Mouse (Mus musculus) hindbrain, embryonic 16.5 days (tissue): ENCODE measurements around the gene Itgb3. TPM values are rescaled to one million over a fixed set of nuclear protein-coding genes. Genes with fewer than 3 reads are reported as not detected.

Experiments
- ATAC-seq: fragments of 200-750 bp; cut with Nextera tagmentation; 2 replicates; pipeline ENCODE4 v1.8.0; 2017; ENCODE audit warnings: moderate TSS enrichment, moderate library complexity
- H3K27ac ChIP-seq: fragments of 300-500 bp; sonication (generic); 2 replicates; pipeline ENCODE4 v1.5.1; 2014; ENCODE audit warnings: low read depth, mild to moderate bottlenecking, control low read depth, low read length, moderate library complexity
- H3K27me3 ChIP-seq: fragments of 300-500 bp; sonication (generic); replicated peaks from 2 replicates; pipeline ENCODE4 v1.6.1; 2014; ENCODE audit warnings: low read length; ENCODE audit not compliant: control insufficient read depth, insufficient read depth
- H3K36me3 ChIP-seq: fragments of 300-500 bp; sonication (generic); 2 replicates; pipeline ENCODE4 v1.6.1; 2014; ENCODE audit warnings: mild to moderate bottlenecking, low read length, moderate library complexity, mixed read lengths; ENCODE audit not compliant: control insufficient read depth, insufficient read depth
- H3K4me1 ChIP-seq: fragments of 300-500 bp; sonication (generic); 2 replicates; pipeline ENCODE4 v1.6.1; 2014; ENCODE audit warnings: low read depth, low read length; ENCODE audit not compliant: control insufficient read depth, insufficient read depth
- H3K4me2 ChIP-seq: fragments of 300-500 bp; sonication (generic); 2 replicates; pipeline ENCODE4 v1.6.1; 2014; ENCODE audit warnings: mild to moderate bottlenecking, low read length, control low read depth, moderate library complexity
- H3K4me3 ChIP-seq: fragments of 300-500 bp; sonication (generic); 2 replicates; pipeline ENCODE4 v1.5.1; 2014; ENCODE audit warnings: mild to moderate bottlenecking, low read length, control low read depth, moderate library complexity
- H3K9ac ChIP-seq: fragments of 300-500 bp; sonication (generic); 2 replicates; pipeline ENCODE4 v1.6.1; 2014; ENCODE audit warnings: low read depth, mild to moderate bottlenecking, control low read depth, low read length, moderate library complexity
- H3K9me3 ChIP-seq: fragments of 300-500 bp; sonication (generic); 2 replicates; pipeline ENCODE4 v1.6.1; 2014; ENCODE audit warnings: mild to moderate bottlenecking, low read length, moderate library complexity; ENCODE audit not compliant: control insufficient read depth
- WGBS: fragments of 180-500 bp; shearing (Covaris S2); extraction: QIAGEN DNeasy Blood & Tissue Kit; methylation state at CpG from one replicate; pipeline ENCODE4 v1.1.7; 2014; 5-methylcytosine and 5-hydroxymethylcytosine counted together
- polyA plus RNA-seq: library from polyadenylated mRNA; unstranded; fragments of >200 nt; fragmentation: Nextera tagmentation; extraction: Ambion mirVana; gene quantifications from 2 replicates; pipeline ENCODE4 v1.2.1, GENCODE M21; 2015

Gene Itgb3
- polyA plus RNA-seq, 1 experiment from 2014 or later, result 1.6 TPM

DNA sequence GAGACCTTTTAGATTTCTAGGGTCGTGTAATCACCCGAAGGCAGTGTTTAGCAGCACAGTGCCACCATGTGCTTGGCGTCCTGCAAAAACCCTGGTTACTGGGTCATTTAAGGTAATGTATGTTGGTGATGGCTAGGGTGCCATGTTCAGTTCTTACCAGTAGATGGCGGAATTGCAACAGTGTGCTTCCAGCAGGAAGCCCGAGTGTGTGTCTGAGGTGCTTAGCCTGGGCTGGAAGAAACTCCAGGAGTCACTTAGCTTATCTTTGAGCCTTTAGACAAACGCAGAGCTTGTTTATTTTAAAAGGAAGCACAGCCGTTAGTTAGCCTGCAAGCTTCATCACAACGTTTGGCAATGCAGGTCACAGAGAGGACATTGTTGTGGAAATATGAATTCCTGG, 17.7 kb upstream of the Itgb3 start:
- Histone ChIP-seq H3K4me1 (no peaks in the 10 kb centered on the region), H3K27ac (no peak overlapping the region), H3K27me3 (no peaks in the 10 kb centered on the region), H3K9ac (no peak overlapping the region), H3K4me2 (no peak overlapping the region), H3K4me3 (no peak overlapping the region), H3K9me3 (peaks cover 5% of the 10 kb centered on the region; the same call in 1 of the 2 replicates), H3K36me3 (no peaks in the 10 kb centered on the region)
- peak; percentile 83 for ATAC-seq
- WGBS, result 4% methylated on average over 8 of the region's 8 CpGs

DNA sequence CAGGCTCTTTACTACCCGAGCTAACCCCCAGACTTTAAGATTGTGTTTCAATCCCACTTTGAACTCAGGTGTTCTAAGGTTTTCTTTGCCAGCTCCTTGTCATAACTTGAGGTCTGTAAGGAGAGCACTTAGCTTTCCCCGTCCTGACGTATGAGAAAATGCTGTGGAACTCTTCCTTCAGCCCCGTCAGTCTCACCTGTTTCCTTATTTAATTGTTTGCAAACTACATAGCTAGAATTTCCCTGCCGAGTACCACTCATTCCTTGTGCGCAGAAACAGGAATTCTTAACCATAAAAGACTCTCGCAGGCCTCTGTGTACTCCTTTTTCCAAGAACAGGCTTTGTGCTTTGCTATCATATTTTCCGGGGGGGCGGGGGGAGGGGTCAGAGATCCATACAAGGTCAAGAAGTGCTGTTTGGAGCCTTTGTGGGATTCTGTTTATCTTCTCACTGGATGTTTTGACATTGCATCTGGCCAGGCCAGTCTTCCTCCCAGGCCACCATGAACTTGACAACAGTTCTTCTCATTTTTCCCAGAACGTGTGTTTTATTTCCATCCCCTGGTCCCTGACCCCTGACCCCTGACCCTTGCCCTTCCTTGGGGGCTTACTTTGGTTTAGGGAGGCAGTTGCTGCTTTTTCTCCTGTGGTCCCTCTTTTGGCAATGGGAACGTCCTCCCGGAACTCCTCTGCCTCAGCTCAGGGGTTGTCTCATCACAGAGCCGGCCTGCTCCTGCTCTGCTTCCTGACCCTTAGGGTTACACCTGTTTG, 15.5 kb upstream of the Itgb3 start:
- ATAC-seq, result no peak

DNA sequence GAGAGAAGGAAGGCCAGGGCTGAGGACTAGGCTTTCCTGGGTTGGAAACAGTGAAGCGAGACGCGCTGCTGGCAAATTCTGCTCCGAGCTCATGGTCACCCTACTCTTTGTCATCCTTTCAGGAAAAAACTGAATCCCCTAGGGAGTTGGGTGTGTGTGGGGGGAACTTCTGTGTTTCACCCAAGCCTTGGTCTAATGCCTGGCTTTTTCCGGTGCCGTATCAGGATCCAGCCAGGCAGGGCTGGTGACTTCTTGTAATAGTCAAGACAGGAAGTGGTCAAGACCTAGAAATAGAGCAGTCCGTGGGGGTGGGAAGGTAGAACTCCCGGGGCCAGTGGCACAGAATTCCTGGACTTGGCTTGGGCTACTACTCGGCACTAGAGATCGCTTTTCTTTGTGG, 11.4 kb upstream of the Itgb3 start:
- Histone ChIP-seq H3K4me1 (no peaks in the 10 kb centered on the region), H3K27me3 (no peaks in the 10 kb centered on the region), H3K9me3 (no peaks in the 10 kb centered on the region), H3K4me2 (no peak overlapping the region), H3K4me3 (no peak overlapping the region), H3K36me3 (no peaks in the 10 kb centered on the region), H3K27ac (no peak overlapping the region), H3K9ac (no peak overlapping the region)
- WGBS, result 84% methylated on average over 10 of the region's 10 CpGs
- no peak for ATAC-seq

More for the DNA sequence above, 15.5 kb upstream of the Itgb3 start:
- H3K9me3 ChIP-seq, result peaks cover 5% of the 10 kb centered on the region; the same call in 1 of the 2 replicates
- H3K27me3 ChIP-seq, result no peaks in the 10 kb centered on the region
- H3K36me3 ChIP-seq, result no peaks in the 10 kb centered on the region
- 78% methylated on average over 13 of the region's 13 CpGs for WGBS
- no peak overlapping the region for H3K4me3 ChIP-seq
- H3K4me1 ChIP-seq, result no peaks in the 10 kb centered on the region
- H3K27ac ChIP-seq, result no peak overlapping the region
- H3K9ac ChIP-seq, result no peak overlapping the region
- no peak overlapping the region for H3K4me2 ChIP-seq

DNA sequence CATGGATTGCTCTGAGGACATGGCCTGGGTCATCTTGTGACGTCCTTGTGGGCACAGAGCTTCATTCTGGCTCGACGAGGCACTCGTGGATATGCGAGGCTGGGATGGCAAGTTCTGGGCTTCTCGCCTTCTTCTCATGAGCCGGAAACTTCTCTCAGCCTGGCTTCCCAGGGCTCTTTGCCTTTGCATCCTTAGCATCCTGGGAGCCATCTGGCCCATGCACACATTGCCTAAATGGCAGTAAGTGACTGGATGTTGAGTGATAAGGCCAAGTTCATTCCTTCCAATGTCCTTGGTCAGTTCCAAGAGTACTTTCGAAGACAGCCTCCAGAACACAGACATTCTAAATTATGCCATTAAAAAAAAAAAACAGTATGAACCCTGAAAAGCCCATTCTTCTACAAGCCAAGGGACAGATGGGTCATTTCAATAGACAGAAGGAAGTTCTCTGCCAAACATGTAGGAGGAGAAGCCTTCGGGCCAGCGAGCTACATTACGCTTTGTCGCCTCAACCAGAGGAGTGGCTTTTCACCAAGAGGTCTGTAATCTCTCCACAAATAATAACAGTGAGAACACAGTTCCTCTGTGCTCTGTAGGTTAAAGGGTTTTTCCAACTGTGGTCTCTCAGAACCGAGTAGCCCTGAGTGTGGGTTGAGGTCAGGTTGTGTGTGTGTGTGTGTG, 8.4 kb upstream of the Itgb3 start:
- Histone ChIP-seq H3K27ac (no peak overlapping the region), H3K27me3 (no peaks in the 10 kb centered on the region), H3K4me2 (no peak overlapping the region), H3K4me3 (no peak overlapping the region), H3K36me3 (no peaks in the 10 kb centered on the region), H3K9ac (no peak overlapping the region), H3K9me3 (no peaks in the 10 kb centered on the region), H3K4me1 (no peaks in the 10 kb centered on the region)
- 89% methylated on average over 13 of the region's 13 CpGs for WGBS
- no peak for ATAC-seq

DNA sequence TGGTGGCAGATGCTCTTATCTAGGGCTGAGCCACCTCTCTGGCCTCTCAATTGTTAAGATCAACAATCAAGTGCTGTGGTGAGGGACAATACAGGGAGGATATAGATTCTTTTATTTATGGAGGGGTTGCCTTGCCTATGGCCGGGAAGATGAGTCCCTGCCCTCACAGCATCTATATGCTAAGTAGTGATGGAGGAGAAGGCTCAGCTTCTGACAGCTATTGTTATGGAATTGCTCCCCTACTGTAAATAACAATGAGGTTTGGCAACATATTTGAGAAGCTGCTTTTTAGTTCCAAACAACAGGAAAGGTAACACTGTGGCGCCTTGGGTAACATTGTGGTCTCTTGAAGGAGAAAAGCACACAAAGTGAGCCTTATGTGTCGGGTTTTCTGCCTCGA, 7.1 kb upstream of the Itgb3 start:
- Histone ChIP-seq H3K4me3 (no peak overlapping the region), H3K9me3 (no peaks in the 10 kb centered on the region), H3K4me2 (no peak overlapping the region), H3K27me3 (no peaks in the 10 kb centered on the region), H3K27ac (no peak overlapping the region), H3K36me3 (no peaks in the 10 kb centered on the region), H3K4me1 (no peaks in the 10 kb centered on the region), H3K9ac (no peak overlapping the region)
- ATAC-seq, result no peak
- WGBS, result 40% methylated on average over 4 of the region's 4 CpGs

DNA sequence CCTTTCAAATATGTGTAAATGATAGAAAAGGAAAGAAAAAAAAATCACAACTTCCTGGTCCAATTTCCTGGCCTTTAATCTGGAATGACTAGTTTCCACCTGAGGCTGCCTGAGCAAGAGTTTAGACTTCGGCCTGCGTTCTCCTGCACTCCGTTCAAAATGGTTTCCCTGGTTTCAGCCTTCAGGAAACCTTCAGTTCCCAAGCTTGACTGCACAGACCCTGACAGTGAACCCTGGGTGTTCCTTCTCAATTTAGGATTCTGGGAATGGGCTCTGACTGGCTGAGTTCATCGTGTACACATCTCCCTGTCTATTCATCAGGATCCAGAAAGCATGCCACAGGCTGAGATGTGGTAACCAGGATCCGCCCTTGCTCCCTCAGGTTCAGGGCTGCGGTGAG, 3.6 kb upstream of the Itgb3 start:
- H3K9me3 ChIP-seq, result no peaks in the 10 kb centered on the region
- H3K9ac ChIP-seq, result no peak overlapping the region
- no peak overlapping the region for H3K4me2 ChIP-seq
- no peaks in the 10 kb centered on the region for H3K36me3 ChIP-seq
- 46% methylated on average over 6 of the region's 6 CpGs for WGBS
- H3K4me1 ChIP-seq, result peaks cover 4% of the 10 kb centered on the region; the same call in 1 of the 2 replicates
- ATAC-seq, result no peak
- H3K27ac ChIP-seq, result no peak overlapping the region
- peaks cover 2% of the 10 kb centered on the region for H3K27me3 ChIP-seq
- H3K4me3 ChIP-seq, result no peak overlapping the region

DNA sequence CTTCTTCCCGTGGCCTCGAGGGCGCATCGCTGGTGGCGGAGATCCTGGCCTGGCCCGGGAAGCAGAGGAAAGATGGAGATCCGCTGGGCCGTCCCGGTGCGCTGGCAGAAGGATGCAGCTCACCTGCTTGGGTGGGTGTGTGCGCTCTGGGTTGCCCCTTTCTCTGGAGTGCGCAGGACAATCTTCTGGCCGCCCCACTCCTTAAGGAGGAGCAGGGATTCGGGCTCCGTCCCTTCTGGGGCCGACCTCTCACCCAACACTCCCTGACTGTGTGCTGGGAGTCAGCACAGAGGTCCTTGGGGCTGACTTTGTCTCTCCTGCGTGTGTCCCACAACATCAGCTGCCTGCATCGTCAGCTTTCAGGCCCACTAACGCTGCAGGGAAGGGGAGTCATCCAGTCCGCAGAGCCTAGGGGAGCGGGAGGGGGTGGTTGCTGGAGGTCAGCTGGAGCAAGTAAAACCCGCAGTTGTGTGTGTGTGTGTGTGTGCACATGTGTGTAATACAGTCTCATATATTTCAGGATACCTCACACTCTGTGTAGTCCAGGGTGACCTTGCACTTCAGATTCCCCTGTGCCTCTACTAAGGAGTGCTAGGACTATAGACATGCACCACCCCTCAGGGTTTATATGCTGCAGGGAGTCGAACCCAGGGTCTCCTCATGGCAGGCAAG, 585 bp downstream of the Itgb3 start:
- 3% methylated on average over 20 of the region's 23 CpGs for WGBS
- H3K4me2 ChIP-seq, result peak overlapping the region; percentile 98

DNA sequence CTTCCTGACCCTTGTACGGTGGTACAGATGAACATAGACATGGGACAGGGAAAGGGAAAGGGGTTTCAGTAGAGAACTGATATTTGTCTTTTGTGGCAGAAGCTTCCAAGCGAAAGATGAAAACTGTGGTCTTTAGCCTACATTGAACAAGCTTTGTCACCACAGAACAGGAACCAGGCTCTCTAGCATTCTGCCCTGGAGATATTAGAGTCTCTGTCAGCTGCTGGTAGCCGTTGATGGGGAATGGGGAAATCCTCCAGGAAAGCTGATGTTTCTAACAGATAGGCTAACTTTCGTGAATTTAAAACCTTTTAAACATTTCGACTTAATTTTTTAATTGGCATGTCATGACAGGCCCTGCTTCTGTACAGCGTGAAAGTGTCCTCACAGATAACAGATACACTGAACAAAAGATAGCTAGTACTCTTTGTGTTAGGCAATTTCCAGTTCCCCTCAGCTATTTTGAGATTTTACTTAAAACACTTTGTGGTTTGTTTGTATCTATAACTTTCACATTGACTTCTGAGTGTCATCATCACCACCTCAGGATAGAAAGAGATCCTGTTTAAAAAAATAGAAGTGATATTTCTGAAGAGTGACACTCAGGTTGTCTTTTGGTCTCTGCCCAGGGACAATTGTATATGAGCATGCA, 1.4 kb downstream of the Itgb3 start:
- ATAC-seq, result no peak
- Histone ChIP-seq H3K4me1 (peaks cover 4% of the 10 kb centered on the region; the same call in 1 of the 2 replicates), H3K9ac (no peak overlapping the region), H3K9me3 (no peaks in the 10 kb centered on the region), H3K4me3 (no peak overlapping the region), H3K27ac (no peak overlapping the region), H3K27me3 (peaks cover 4% of the 10 kb centered on the region), H3K36me3 (no peaks in the 10 kb centered on the region), H3K4me2 (no peak overlapping the region)
- 71% methylated on average over 6 of the region's 6 CpGs for WGBS

More for the DNA sequence above, 585 bp downstream of the Itgb3 start:
- H3K27me3 ChIP-seq, result peaks cover 4% of the 10 kb centered on the region
- no peaks in the 10 kb centered on the region for H3K9me3 ChIP-seq
- H3K36me3 ChIP-seq, result no peaks in the 10 kb centered on the region
- H3K4me1 ChIP-seq, result peaks cover 4% of the 10 kb centered on the region; the same call in 1 of the 2 replicates
- no peak overlapping the region for H3K27ac ChIP-seq
- H3K9ac ChIP-seq, result peak overlapping the region; percentile 73
- ATAC-seq, result peak; percentile 68
- H3K4me3 ChIP-seq, result peak overlapping the region; percentile 59
